Mouse (Mus musculus) thymus, adult 18-20 months (tissue): ENCODE data around the gene Phc3.
"Not testable (repeated sequence)": the region's sequence is repeated elsewhere in the genome, so short reads cannot be mapped to it uniquely, and the experiment has no call there.

Experiments used
- DNase-seq, 2 experiments: peaks; one replicate each; pipeline ENCODE4 v3.0.0; 2022; ENCODE audit warnings: mixed read lengths in 2 of 2

Phc3 gene

GRCm38 (mm10) chr3:30868176-30868575 is 101.0 kb downstream of the Phc3 start:
- no peak for DNase-seq

DNA sequence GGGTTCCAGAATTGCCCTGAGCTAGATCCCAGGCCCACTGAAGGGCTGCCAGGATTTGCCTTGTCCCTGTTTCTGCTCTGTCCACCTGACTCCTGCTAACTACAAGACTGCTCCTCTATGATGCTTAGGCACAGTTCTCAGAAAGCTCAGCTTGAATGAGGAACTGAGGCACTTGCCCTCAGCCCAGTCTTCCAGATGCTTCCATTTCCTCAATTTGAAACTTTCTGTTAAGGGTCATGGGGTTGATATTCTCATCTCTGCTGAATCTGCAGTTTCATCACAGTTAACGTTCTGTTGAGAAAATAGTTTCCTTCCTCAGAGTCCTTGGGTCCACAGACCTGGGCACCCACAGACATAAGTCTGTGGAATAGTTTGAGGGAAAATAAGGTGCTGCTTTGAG is 104.6 kb downstream of the Phc3 start:
- no peak for DNase-seq

GRCm38 (mm10) chr3:30863712-30864435 is 105.3 kb downstream of the Phc3 start:
- no peak for DNase-seq

DNA sequence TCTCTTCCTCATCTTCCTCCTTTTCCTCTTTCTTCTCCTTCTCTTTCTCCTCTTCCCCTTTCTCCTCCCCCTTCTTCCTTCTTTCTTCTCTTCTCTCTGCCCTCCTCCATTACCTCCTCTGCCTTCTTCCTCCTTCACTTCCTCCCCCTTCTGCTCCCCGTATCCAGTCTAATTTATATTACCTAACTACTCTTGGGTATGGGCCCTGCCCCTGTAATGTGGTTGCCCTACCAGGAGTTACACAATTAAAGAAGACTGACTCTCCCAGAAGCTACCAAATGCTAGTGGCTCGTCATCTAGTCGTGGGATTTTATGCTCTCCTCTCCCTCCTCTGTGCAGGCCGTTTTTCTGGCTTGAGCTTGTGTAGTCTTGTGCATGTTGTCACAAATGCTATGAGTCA is 108.5 kb downstream of the Phc3 start:
- DNase-seq: no peak

DNA sequence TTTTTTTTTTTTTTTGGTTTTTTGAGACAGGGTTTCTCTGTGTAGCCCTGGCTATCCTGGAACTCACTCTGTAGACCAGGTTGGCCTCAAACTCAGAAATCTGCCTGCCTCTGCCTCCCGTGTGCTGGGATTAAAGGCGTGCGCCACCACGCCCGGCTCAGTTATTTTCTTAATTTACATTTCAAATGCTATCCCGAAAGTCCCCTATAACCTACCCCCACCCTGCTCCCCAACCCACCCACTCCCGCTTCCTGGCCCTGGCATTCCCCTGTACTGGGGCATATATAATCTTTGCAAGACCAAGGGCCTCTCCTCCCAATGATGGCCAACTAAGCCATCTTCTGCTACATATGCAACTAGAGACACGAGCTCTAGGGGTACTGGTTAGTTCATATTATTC is 109.6 kb downstream of the Phc3 start:
- DNase-seq: not testable (repeated sequence)

GRCm38 (mm10) chr3:30855604-30856458 is 113.4 kb downstream of the Phc3 start, which contains the start of gene Gpr160:
TSS of gene Gpr160 (plus strand) at chr3:30855950.
- DNase-seq: peak; percentile 45 to 54

DNA sequence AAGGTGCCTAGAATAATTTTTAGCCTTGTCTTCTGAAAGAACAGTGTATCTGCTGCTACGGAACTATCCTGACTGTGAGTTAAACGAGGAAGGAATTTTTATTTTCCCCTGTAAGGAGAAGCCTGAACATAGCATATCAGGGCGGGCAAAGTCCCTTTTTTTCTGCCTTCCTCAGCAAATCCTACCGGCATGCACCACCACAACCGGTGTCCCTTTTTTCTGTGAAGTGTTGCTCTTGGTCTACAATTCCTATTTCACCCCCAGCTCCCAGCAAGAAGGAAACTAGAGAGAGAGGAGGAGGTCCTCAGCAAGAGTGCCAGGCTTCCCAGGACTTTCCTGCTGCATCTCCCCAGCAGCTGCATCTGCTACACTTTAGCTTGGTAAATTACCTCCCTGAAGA is 115.6 kb downstream of the Phc3 start:
- DNase-seq: no peak

GRCm38 (mm10) chr3:30851422-30851821 is 117.8 kb downstream of the Phc3 start:
- DNase-seq: no peak
